Mouse (Mus musculus) embryonic fibroblast, embryonic 13.5 days (primary cell): ENCODE data around the gene Ntm. TPM values are rescaled to one million over a fixed set of nuclear protein-coding genes. Genes with fewer than 3 reads are reported as not detected.

Experiments used
- H3K27ac ChIP-seq: 2 replicates; pipeline ENCODE4 v1.5.1; 2012; ENCODE audit warnings: low read length, control low read depth, inconsistent platforms; ENCODE audit not compliant: insufficient read depth
- H3K4me1 ChIP-seq: 2 replicates; pipeline ENCODE4 v1.6.1; 2011; ENCODE audit warnings: low read length; ENCODE audit not compliant: control insufficient read depth, insufficient read depth
- H3K4me3 ChIP-seq: 2 replicates; pipeline ENCODE4 v1.5.1; 2011; ENCODE audit warnings: mild to moderate bottlenecking, control low read depth, low read length; ENCODE audit not compliant: insufficient read depth
- CTCF ChIP-seq: IDR thresholded peaks from 2 replicates; pipeline ENCODE4 v1.5.1; 2011; ENCODE audit warnings: mild to moderate bottlenecking, control low read depth, low read length, moderate library complexity, borderline replicate concordance; ENCODE audit not compliant: insufficient read depth
- POLR2A ChIP-seq: IDR thresholded peaks from 2 replicates; pipeline ENCODE4 v1.6.1; 2011; ENCODE audit warnings: low read depth, mild to moderate bottlenecking, control low read depth, low read length, moderate library complexity
- polyA plus RNA-seq: library from polyadenylated mRNA; stranded (reverse); fragments of >200 nt; gene quantifications from 2 replicates; pipeline ENCODE4 v1.2.4, GENCODE M21; 2011; ENCODE audit warnings: low read depth; ENCODE audit not compliant: missing spikeins, insufficient read length

Gene Ntm
- polyA plus RNA-seq, 1 experiment, result 0.95 TPM

DNA sequence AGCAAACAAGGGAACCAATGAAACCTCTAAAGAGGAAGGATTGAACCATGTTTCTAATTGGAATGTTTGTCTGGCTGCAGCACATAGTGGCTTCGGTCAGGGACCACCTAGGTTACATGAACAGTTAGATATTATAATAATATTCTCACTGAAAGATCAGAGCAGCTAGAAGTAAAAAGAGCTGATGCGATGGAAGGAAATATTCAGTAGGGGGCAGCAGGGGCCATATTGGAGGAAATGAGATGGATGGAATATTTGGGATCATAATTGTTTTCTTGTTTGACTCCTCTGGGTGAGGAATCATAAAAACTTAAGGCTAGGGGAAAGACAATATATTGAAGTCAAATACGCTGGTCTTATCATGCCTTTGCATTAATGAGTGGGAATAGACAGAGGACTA is 726.2 kb downstream of the Ntm start:
- Histone ChIP-seq H3K4me3 (no peak overlapping the region), H3K4me1 (no peaks in the 10 kb centered on the region), H3K27ac (no peak overlapping the region)
- TF ChIP-seq POLR2A, result no peak
- no peak for TF ChIP-seq CTCF

DNA sequence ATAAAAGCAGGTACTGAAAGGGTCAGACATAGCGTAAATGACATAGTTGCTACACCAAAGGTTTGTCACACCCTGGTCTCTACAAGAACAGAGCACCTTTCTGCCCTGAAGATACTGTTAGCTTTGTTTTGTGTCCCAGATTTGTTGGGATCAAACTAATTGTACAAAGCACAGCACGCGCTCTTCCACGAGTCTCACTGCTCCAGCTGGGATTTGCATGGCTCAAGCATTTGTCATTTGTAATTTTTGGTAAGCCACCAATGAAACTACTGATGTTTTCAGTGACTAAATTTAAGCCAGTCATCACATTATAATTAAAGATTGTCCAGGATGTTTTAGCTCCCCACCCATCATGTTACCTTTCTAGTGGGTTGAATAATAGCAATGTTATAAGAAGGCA is 735.2 kb downstream of the Ntm start:
- TF ChIP-seq CTCF (no peak), POLR2A (no peak)
- Histone ChIP-seq H3K4me1 (no peaks in the 10 kb centered on the region), H3K4me3 (no peak overlapping the region), H3K27ac (no peak overlapping the region)

- H3K4me3 ChIP-seq, result no peak overlapping the region
- no peak overlapping the region for H3K27ac ChIP-seq
- no peaks in the 10 kb centered on the region for H3K4me1 ChIP-seq
- TF ChIP-seq CTCF (no peak), POLR2A (no peak)
These were observed 739.9 kb downstream of the Ntm start for GRCm38 (mm10) chr9:29222915-29223545.

DNA sequence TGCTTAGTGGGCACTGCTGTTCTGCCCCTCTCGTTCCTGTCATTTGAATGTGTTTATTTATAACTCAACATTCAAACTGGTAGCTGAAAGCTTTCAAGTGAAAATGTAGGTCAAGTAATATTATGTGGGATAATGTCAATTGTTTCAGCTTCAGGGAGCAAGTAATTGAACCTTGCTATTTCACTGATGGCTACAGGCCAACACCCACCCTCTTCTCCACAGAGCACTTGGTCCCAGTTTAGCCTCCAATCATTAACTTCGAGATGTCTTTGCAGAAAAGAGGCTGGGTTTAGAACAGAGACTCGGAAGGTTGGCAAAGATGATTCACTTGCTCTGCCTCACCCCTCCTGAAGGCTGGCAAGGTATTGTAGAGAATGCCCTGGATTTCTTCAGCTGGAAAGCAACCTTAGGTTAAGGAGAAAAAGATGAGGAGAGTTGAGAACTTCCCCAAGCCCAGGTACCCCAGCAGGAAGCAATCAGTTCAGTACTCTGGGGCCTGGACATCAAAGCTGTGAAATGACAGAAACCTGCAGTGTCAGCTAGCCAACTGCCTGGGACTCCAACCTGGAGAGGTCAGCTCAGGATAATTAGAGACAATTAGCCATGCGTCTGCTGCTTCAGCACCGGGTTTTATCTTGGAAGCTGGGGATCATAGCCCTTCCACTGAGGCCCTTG is 741.9 kb downstream of the Ntm start:
- Histone ChIP-seq H3K27ac (no peak overlapping the region), H3K4me1 (no peaks in the 10 kb centered on the region), H3K4me3 (no peak overlapping the region)
- TF ChIP-seq CTCF (no peak), POLR2A (no peak)

GRCm38 (mm10) chr9:29220493-29220892 is 742.4 kb downstream of the Ntm start:
- Histone ChIP-seq H3K4me1 (no peaks in the 10 kb centered on the region), H3K27ac (no peak overlapping the region), H3K4me3 (no peak overlapping the region)
- TF ChIP-seq POLR2A (no peak), CTCF (no peak)

- Histone ChIP-seq H3K4me1 (no peaks in the 10 kb centered on the region), H3K27ac (no peak overlapping the region), H3K4me3 (no peak overlapping the region)
- TF ChIP-seq CTCF (no peak), POLR2A (no peak)
These were observed 745.0 kb downstream of the Ntm start for GRCm38 (mm10) chr9:29217951-29218350.

DNA sequence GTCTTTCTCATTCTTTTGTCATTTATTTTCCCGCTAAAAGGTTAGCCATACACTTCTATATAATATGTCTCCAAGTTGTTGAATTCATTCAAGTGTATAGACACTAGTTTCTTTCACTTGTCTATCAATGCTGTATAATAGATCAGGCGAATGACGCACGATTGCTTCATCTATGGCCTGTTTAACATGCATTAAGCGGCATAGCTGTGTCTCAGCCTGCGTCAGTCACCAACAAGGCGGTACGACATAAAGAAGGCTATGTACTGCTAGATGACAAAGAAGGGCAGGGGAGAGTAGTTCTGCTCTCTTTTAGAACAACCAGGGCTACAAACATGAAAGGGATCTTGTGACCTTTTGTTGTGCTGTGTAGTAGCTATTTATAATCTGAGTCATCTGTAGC is 746.4 kb downstream of the Ntm start:
- Histone ChIP-seq H3K27ac (no peak overlapping the region), H3K4me3 (no peak overlapping the region), H3K4me1 (no peaks in the 10 kb centered on the region)
- TF ChIP-seq POLR2A (no peak), CTCF (no peak)

- Histone ChIP-seq H3K27ac (no peak overlapping the region), H3K4me1 (no peaks in the 10 kb centered on the region), H3K4me3 (no peak overlapping the region)
- TF ChIP-seq POLR2A, result no peak
- TF ChIP-seq CTCF, result no peak
These were observed 747.1 kb downstream of the Ntm start for GRCm38 (mm10) chr9:29215796-29216195.

- TF ChIP-seq POLR2A, result no peak
- TF ChIP-seq CTCF, result no peak
- H3K4me3 ChIP-seq, result no peak overlapping the region
- H3K27ac ChIP-seq, result no peak overlapping the region
- no peaks in the 10 kb centered on the region for H3K4me1 ChIP-seq
These were observed 747.7 kb downstream of the Ntm start for GRCm38 (mm10) chr9:29215241-29215640.

GRCm38 (mm10) chr9:29209243-29209642 is 753.7 kb downstream of the Ntm start:
- Histone ChIP-seq H3K4me3 (no peak overlapping the region), H3K27ac (no peak overlapping the region), H3K4me1 (no peaks in the 10 kb centered on the region)
- TF ChIP-seq CTCF (no peak), POLR2A (no peak)

GRCm38 (mm10) chr9:29208142-29208541 is 754.8 kb downstream of the Ntm start:
- no peak overlapping the region for H3K4me3 ChIP-seq
- H3K27ac ChIP-seq, result no peak overlapping the region
- H3K4me1 ChIP-seq, result no peaks in the 10 kb centered on the region
- TF ChIP-seq CTCF (no peak), POLR2A (no peak)
